Mouse (Mus musculus) hindbrain, postnatal 0 days (tissue): ENCODE results near the gene Ddx6. TPM values are rescaled to one million over a fixed set of nuclear protein-coding genes. Genes with fewer than 3 reads are reported as not detected.
A peak's percentile ranks its signal among the peaks of the same experiment; 100 is the strongest.

Experiments
- ATAC-seq: fragments of 200-750 bp; cut with Nextera tagmentation; 2 replicates; pipeline ENCODE4 v1.8.0; 2017; ENCODE audit warnings: mild to moderate bottlenecking, moderate TSS enrichment, moderate library complexity
- DNase-seq: peaks from one replicate; pipeline ENCODE4 v3.0.0-alpha.2; 2015; ENCODE audit warnings: low spot score
- H3K27ac ChIP-seq: fragments of 300-500 bp; sonication (generic); 2 replicates; pipeline ENCODE4 v1.5.1; 2014; ENCODE audit warnings: mild to moderate bottlenecking
- H3K27me3 ChIP-seq: fragments of 300-500 bp; sonication (generic); 2 replicates; pipeline ENCODE4 v1.6.1; 2014; ENCODE audit warnings: low read length, mixed read lengths; ENCODE audit not compliant: insufficient read depth
- H3K36me3 ChIP-seq: fragments of 300-500 bp; sonication (generic); 2 replicates; pipeline ENCODE4 v1.6.1; 2014; ENCODE audit warnings: low read length, mixed read lengths; ENCODE audit not compliant: insufficient read depth
- H3K4me1 ChIP-seq: fragments of 300-500 bp; sonication (generic); 2 replicates; pipeline ENCODE4 v1.6.1; 2014; ENCODE audit warnings: antibody characterized with exemption, low read length, mixed read lengths; ENCODE audit not compliant: insufficient read depth
- H3K4me2 ChIP-seq: fragments of 300-500 bp; sonication (generic); 2 replicates; pipeline ENCODE4 v1.6.1; 2014; ENCODE audit warnings: low read depth, mild to moderate bottlenecking, low read length, moderate library complexity, mixed read lengths
- H3K4me3 ChIP-seq: fragments of 300-500 bp; sonication (generic); 2 replicates; pipeline ENCODE4 v1.5.1; 2014; ENCODE audit warnings: low read length
- H3K9ac ChIP-seq: fragments of 300-500 bp; sonication (generic); replicated peaks from 2 replicates; pipeline ENCODE4 v1.6.1; 2014; ENCODE audit warnings: mild to moderate bottlenecking, low read length, moderate library complexity, mixed read lengths
- H3K9me3 ChIP-seq: fragments of 300-500 bp; sonication (generic); 2 replicates; pipeline ENCODE4 v1.6.1; 2016; ENCODE audit warnings: low read length, mixed read lengths
- CTCF ChIP-seq: IDR thresholded peaks from 2 replicates; pipeline ENCODE4 v1.5.1; 2016; ENCODE audit warnings: antibody characterized with exemption, control low read depth, low read depth
- WGBS: fragments of 180-500 bp; shearing (Covaris S2); extraction: QIAGEN DNeasy Blood & Tissue Kit; methylation state at CpG from one replicate; pipeline ENCODE4 v1.1.7; 2014; 5-methylcytosine and 5-hydroxymethylcytosine counted together
- polyA plus RNA-seq: library from polyadenylated mRNA; unstranded; fragments of >200 nt; fragmentation: Nextera tagmentation; extraction: Ambion mirVana; gene quantifications from 2 replicates; pipeline ENCODE4 v1.2.1, GENCODE M21; 2015
- total RNA-seq: library from RNA; depleted of rRNA; stranded (reverse); fragments of >200 nt; gene quantifications from 2 replicates; pipeline ENCODE4 v1.2.3, GENCODE M21; 2014

Gene Ddx6
- total and polyA plus RNA-seq, 2 experiments from 2014 or later, result 22.7 to 52.9 TPM

DNA sequence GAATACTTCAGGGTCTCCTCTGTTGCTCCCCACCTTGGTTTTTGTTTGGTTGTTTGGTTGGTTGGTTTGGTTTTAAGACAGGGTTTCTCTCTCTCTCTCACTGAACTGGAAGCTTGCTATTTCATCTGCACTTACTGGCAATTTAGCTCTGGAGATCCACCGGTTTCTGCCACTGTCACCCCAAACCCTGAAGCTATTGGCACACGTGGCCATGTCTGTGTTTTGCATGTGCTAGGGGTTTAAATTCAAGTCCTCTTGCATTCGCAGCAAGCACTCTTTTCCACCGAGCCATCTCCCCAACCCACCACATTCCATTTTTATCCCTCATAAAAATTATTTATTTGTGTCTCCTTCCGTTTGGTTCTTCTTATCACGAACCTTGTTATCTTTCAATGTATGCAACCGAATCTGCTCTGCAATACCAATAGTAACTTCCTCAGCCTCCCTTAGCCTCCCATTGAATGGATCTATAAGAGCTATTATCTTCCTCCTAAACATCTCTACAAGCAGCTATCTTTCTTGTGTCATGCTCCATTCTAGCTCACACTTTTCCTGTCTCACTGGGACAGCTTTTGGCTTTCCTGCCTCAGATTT lies 13.0 kb upstream of the Ddx6 start:
- H3K27me3 ChIP-seq, result no peaks in the 10 kb centered on the region
- no peak overlapping the region for H3K4me3 ChIP-seq
- no peak for TF ChIP-seq CTCF
- no peaks in the 10 kb centered on the region; the same call in 1 of the 2 replicates for H3K4me1 ChIP-seq
- DNase-seq (no peak), ATAC-seq (no peak)
- H3K4me2 ChIP-seq, result no peak overlapping the region
- H3K27ac ChIP-seq, result no peak overlapping the region
- H3K36me3 ChIP-seq, result no peaks in the 10 kb centered on the region
- 74% methylated on average over 7 of the region's 7 CpGs for WGBS
- H3K9me3 ChIP-seq, result no peaks in the 10 kb centered on the region
- no peak overlapping the region for H3K9ac ChIP-seq

DNA sequence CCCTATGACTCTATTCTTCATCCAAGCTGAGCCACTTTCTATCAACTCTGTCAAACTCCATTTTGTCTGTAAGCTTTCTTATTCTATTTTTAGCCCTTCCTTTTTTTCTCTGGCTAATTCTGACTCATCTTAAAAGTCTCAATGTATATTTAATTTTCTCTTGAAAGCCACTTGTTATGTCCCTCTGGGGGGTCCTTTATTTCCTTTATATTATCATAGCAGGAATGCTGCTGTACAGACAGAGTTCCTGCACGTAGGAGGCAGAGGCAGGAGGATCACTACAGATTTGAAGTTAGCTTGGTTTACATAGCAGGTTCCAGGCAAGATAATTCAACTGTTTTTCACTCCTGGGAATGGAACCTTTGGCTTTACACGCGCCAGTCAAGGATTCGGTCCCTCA lies 11.5 kb upstream of the Ddx6 start:
- no peak for DNase-seq
- no peak for TF ChIP-seq CTCF
- 86% methylated on average over 4 of the region's 4 CpGs for WGBS
- Histone ChIP-seq H3K27me3 (no peaks in the 10 kb centered on the region), H3K4me1 (no peaks in the 10 kb centered on the region; the same call in 1 of the 2 replicates), H3K9ac (no peak overlapping the region), H3K36me3 (no peaks in the 10 kb centered on the region), H3K9me3 (no peaks in the 10 kb centered on the region), H3K4me2 (no peak overlapping the region), H3K27ac (no peak overlapping the region), H3K4me3 (no peak overlapping the region)
- no peak for ATAC-seq

- H3K4me1 ChIP-seq, result peaks cover 2% of the 10 kb centered on the region; the same call in 1 of the 2 replicates
- H3K4me2 ChIP-seq, result no peak overlapping the region
- no peak for ATAC-seq
- no peak for TF ChIP-seq CTCF
- H3K4me3 ChIP-seq, result no peak overlapping the region
- H3K36me3 ChIP-seq, result no peaks in the 10 kb centered on the region
- H3K27me3 ChIP-seq, result no peaks in the 10 kb centered on the region
- H3K9me3 ChIP-seq, result no peaks in the 10 kb centered on the region
- H3K27ac ChIP-seq, result no peak overlapping the region
- DNase-seq, result no peak
- no peak overlapping the region for H3K9ac ChIP-seq
- 84% methylated on average over 4 of the region's 4 CpGs for WGBS
Measured at GRCm38 (mm10) chr9:44593886-44594285, 10.8 kb upstream of the Ddx6 start.

DNA sequence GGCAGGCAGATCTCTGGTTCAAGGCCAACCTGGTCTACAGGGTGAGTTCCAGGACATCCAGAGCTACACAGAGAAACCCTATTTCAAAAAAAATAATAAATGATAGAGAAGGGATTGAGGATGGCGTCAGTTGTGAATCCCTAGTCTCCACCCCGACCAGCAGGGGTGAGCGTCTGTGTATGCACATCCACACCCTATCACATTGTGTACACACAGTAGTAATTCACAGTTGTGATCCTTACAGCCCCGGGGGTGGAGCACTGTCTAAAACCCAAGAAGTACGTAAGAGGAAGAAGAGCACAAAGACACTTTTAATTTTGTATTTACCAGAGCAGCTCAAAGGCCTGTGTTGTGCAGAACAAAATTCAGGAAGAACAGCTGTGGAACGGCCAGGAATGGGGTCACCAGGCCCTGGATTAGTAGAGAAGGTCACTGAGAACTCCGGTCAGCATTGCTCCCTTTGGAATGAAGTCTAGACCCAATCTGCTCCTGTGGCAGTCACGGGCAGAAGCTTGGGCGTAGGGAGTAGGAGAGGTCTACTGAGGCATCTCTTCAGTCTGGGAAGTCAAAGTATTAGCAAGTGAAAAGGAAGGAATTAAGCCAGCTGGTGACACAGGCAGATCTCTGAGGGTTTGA lies 9.7 kb upstream of the Ddx6 start:
- no peak for TF ChIP-seq CTCF
- peaks cover 7% of the 10 kb centered on the region; the same call in 1 of the 2 replicates for H3K4me1 ChIP-seq
- DNase-seq, result no peak
- H3K4me3 ChIP-seq, result no peak overlapping the region
- H3K36me3 ChIP-seq, result no peaks in the 10 kb centered on the region
- no peak overlapping the region for H3K9ac ChIP-seq
- no peaks in the 10 kb centered on the region for H3K27me3 ChIP-seq
- ATAC-seq, result no peak
- WGBS, result 80% methylated on average over 9 of the region's 9 CpGs
- H3K9me3 ChIP-seq, result no peaks in the 10 kb centered on the region
- H3K4me2 ChIP-seq, result no peak overlapping the region
- no peak overlapping the region for H3K27ac ChIP-seq

GRCm38 (mm10) chr9:44595537-44595930 lies 9.2 kb upstream of the Ddx6 start:
- no peak overlapping the region for H3K4me3 ChIP-seq
- H3K9ac ChIP-seq, result no peak overlapping the region
- DNase-seq, result no peak
- no peak overlapping the region for H3K4me2 ChIP-seq
- peaks cover 7% of the 10 kb centered on the region; the same call in 1 of the 2 replicates for H3K4me1 ChIP-seq
- no peaks in the 10 kb centered on the region for H3K9me3 ChIP-seq
- H3K36me3 ChIP-seq, result no peaks in the 10 kb centered on the region
- no peaks in the 10 kb centered on the region for H3K27me3 ChIP-seq
- no peak for ATAC-seq
- TF ChIP-seq CTCF, result no peak
- H3K27ac ChIP-seq, result no peak overlapping the region
- 87% methylated on average over 1 of the region's 1 CpGs for WGBS

DNA sequence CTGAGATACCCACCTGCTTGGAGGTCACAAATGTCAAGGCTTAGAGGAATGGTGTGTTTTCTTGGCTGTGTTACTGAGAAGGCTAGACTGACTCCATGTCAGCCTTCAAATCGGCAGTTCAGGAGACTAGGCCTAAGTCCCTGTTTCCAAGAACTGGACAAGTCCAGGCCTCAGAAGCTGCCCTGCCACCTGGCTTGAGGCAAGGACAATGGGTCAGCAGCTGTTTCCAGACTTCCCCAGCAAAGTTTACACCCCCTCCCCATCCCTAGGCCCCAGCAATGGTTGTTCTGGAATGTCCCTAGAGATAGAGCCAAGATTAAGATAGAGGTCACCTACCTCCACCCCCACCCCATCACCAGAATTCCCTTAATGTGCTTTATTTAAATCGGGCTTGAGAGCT lies 7.0 kb upstream of the Ddx6 start:
- Histone ChIP-seq H3K9ac (no peak overlapping the region), H3K27me3 (no peaks in the 10 kb centered on the region), H3K27ac (no peak overlapping the region), H3K9me3 (no peaks in the 10 kb centered on the region), H3K36me3 (no peaks in the 10 kb centered on the region), H3K4me3 (no peak overlapping the region), H3K4me2 (no peak overlapping the region), H3K4me1 (0 out of 2 replicates have a peak, but pooled peaks cover 7% of the 10 kb centered on the region)
- ATAC-seq (no peak), DNase-seq (no peak)
- 79% methylated on average over 2 of the region's 2 CpGs for WGBS
- no peak for TF ChIP-seq CTCF

DNA sequence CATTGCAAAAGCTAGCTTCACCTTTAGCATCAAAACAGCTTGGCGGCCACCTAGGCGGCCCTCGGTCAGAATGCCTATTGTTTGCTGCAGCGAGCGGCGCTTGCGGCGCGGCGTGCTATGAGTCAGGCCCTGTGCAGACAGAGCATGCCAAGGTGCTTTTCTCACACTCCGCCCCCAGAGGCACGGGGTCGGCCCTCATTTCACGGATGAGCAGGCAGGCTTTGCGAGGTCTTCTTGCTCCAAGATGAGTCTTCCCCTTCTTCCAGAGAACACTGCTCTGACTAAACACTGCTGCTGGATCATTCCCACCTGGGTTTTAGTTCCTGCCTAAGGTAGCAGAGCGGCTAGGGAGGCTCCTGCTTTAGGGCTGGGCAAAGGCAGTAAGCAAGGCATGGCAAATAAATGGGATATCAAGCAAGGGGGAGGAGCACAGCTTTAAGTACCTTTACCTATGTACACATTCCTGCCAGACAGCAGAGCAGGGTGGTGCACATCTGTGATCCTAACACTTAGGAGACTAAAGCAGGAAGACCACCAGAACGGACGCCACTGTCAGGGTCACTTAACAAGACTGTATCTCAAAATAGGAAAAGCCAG lies 5.7 kb upstream of the Ddx6 start:
- peak overlapping the region; percentile 48 for H3K4me2 ChIP-seq
- H3K36me3 ChIP-seq, result no peaks in the 10 kb centered on the region
- 0 out of 2 replicates have a peak, but pooled peaks cover 7% of the 10 kb centered on the region for H3K4me1 ChIP-seq
- TF ChIP-seq CTCF, result no peak
- no peak overlapping the region for H3K4me3 ChIP-seq
- 3% methylated on average over 18 of the region's 18 CpGs for WGBS
- H3K9ac ChIP-seq, result peak overlapping the region; percentile 6
- DNase-seq (peak; percentile 69), ATAC-seq (peak; percentile 34; the same call in 1 of the 2 replicates)
- H3K9me3 ChIP-seq, result no peaks in the 10 kb centered on the region
- no peaks in the 10 kb centered on the region for H3K27me3 ChIP-seq
- H3K27ac ChIP-seq, result peak overlapping the region; percentile 17; the same call in 1 of the 2 replicates
